Mouse (Mus musculus) small intestine, adult 2 months (tissue): ENCODE measurements around the gene Slc25a35.

ENCODE experiments used
- CTCF ChIP-seq: fragments of 200-500 bp; IDR thresholded peaks from 2 replicates; pipeline ENCODE4 v1.5.1; 2012; ENCODE audit warnings: low read depth, mild to moderate bottlenecking, control low read depth, inconsistent platforms, low read length, moderate library complexity, mixed read lengths; ENCODE audit not compliant: insufficient replicate concordance, insufficient read length; ENCODE audit errors: extremely low read depth
- POLR2A ChIP-seq: fragments of 200-500 bp; IDR thresholded peaks from 2 replicates; pipeline ENCODE4 v1.6.1; 2012; ENCODE audit warnings: low read depth, mild to moderate bottlenecking, control low read depth, inconsistent platforms, low read length, moderate library complexity

- no peak for TF ChIP-seq CTCF
- no peak for TF ChIP-seq POLR2A
These were observed 13.5 kb upstream of the Slc25a35 start for GRCm38 (mm10) chr11:68954408-68954807.
